Mouse (Mus musculus): ENCODE data around the gene Prx. TPM values are rescaled to one million over a fixed set of nuclear protein-coding genes. Genes with fewer than 3 reads are reported as not detected.

The Prx gene
- polyA plus RNA-seq, 1 experiment, result not detected

- H3K27ac ChIP-seq (ENCODE audit: insufficient read depth, low read depth, low read length), result no peak overlapping the region
- 81% methylated on average over 1 of the region's 1 CpGs for WGBS
- no peak for TF ChIP-seq CTCF (IDR thresholded peaks at IDR 0.05; ENCODE audit: insufficient read depth, low read depth, low read length)
- TF ChIP-seq POLR2A (IDR thresholded peaks at IDR 0.05; ENCODE audit: insufficient read depth, low read depth, low read length), result no peak
- no peak overlapping the region for H3K4me3 ChIP-seq (ENCODE audit: insufficient read depth, low read depth, low read length)
- peaks cover 11% of the 10 kb centered on the region for H3K4me1 ChIP-seq (ENCODE audit: control insufficient read depth, insufficient read depth, low read length)
These were observed 19.4 kb upstream of the Prx start for GRCm38 (mm10) chr7:27479750-27480149.

GRCm38 (mm10) chr7:27480506-27480905 is 18.6 kb upstream of the Prx start:
- H3K27ac ChIP-seq (ENCODE audit: insufficient read depth, low read depth, low read length), result peak overlapping the region; percentile 51
- no peak overlapping the region for H3K4me3 ChIP-seq (ENCODE audit: insufficient read depth, low read depth, low read length)
- TF ChIP-seq POLR2A (IDR thresholded peaks at IDR 0.05; ENCODE audit: insufficient read depth, low read depth, low read length) (no peak), CTCF (IDR thresholded peaks at IDR 0.05; ENCODE audit: insufficient read depth, low read depth, low read length) (no peak)
- 80% methylated on average over 3 of the region's 3 CpGs for WGBS
- peaks cover 11% of the 10 kb centered on the region for H3K4me1 ChIP-seq (ENCODE audit: control insufficient read depth, insufficient read depth, low read length)

- peak overlapping the region; percentile 51 for H3K27ac ChIP-seq (ENCODE audit: insufficient read depth, low read depth, low read length)
- 9% methylated on average over 11 of the region's 11 CpGs for WGBS
- peak overlapping the region; percentile 41 for H3K4me3 ChIP-seq (ENCODE audit: insufficient read depth, low read depth, low read length)
- H3K4me1 ChIP-seq (ENCODE audit: control insufficient read depth, insufficient read depth, low read length), result peaks cover 11% of the 10 kb centered on the region
- no peak for TF ChIP-seq POLR2A (IDR thresholded peaks at IDR 0.05; ENCODE audit: insufficient read depth, low read depth, low read length)
- TF ChIP-seq CTCF (IDR thresholded peaks at IDR 0.05; ENCODE audit: insufficient read depth, low read depth, low read length), result no peak
These were observed 18.0 kb upstream of the Prx start for GRCm38 (mm10) chr7:27480927-27481626.

- under 1% methylated on average over 11 of the region's 12 CpGs for WGBS
- Histone ChIP-seq H3K4me1 (ENCODE audit: control insufficient read depth, insufficient read depth, low read length) (peaks cover 11% of the 10 kb centered on the region), H3K27ac (ENCODE audit: insufficient read depth, low read depth, low read length) (no peak overlapping the region), H3K4me3 (ENCODE audit: insufficient read depth, low read depth, low read length) (peak overlapping the region; percentile 41)
- no peak for TF ChIP-seq POLR2A (IDR thresholded peaks at IDR 0.05; ENCODE audit: insufficient read depth, low read depth, low read length)
- no peak for TF ChIP-seq CTCF (IDR thresholded peaks at IDR 0.05; ENCODE audit: insufficient read depth, low read depth, low read length)
These were observed 17.5 kb upstream of the Prx start for GRCm38 (mm10) chr7:27481627-27481969.

GRCm38 (mm10) chr7:27483860-27484259 is 15.3 kb upstream of the Prx start:
- H3K27ac ChIP-seq (ENCODE audit: insufficient read depth, low read depth, low read length), result no peak overlapping the region
- peaks cover 15% of the 10 kb centered on the region for H3K4me1 ChIP-seq (ENCODE audit: control insufficient read depth, insufficient read depth, low read length)
- 84% methylated on average over 4 of the region's 4 CpGs for WGBS
- TF ChIP-seq CTCF (IDR thresholded peaks at IDR 0.05; ENCODE audit: insufficient read depth, low read depth, low read length), result no peak
- no peak for TF ChIP-seq POLR2A (IDR thresholded peaks at IDR 0.05; ENCODE audit: insufficient read depth, low read depth, low read length)
- H3K4me3 ChIP-seq (ENCODE audit: insufficient read depth, low read depth, low read length), result no peak overlapping the region

- Histone ChIP-seq H3K4me3 (ENCODE audit: insufficient read depth, low read depth, low read length) (peak overlapping the region; percentile 88), H3K4me1 (ENCODE audit: control insufficient read depth, insufficient read depth, low read length) (peaks cover 23% of the 10 kb centered on the region; the same call in 1 of the 2 replicates), H3K27ac (ENCODE audit: insufficient read depth, low read depth, low read length) (peak overlapping the region; percentile 41; the same call in 1 of the 2 replicates)
- 6% methylated on average over 13 of the region's 13 CpGs for WGBS
- no peak for TF ChIP-seq POLR2A (IDR thresholded peaks at IDR 0.05; ENCODE audit: insufficient read depth, low read depth, low read length)
- TF ChIP-seq CTCF (IDR thresholded peaks at IDR 0.05; ENCODE audit: insufficient read depth, low read depth, low read length), result no peak
These were observed 12.9 kb upstream of the Prx start for GRCm38 (mm10) chr7:27486102-27486769.

GRCm38 (mm10) chr7:27486770-27487697 is 12.1 kb upstream of the Prx start, which contains the start of gene Sertad1:
Gene Sertad1 (plus strand): TSS chr7:27486910.
- under 1% methylated on average over 71 of the region's 80 CpGs for WGBS

GRCm38 (mm10) chr7:27487740-27488268 is 11.3 kb upstream of the Prx start:
- Histone ChIP-seq H3K4me3 (ENCODE audit: insufficient read depth, low read depth, low read length) (peak overlapping the region; percentile 88), H3K27ac (ENCODE audit: insufficient read depth, low read depth, low read length) (peak overlapping the region; percentile 67), H3K4me1 (ENCODE audit: control insufficient read depth, insufficient read depth, low read length) (peaks cover 18% of the 10 kb centered on the region; the same call in 1 of the 2 replicates)
- TF ChIP-seq POLR2A (IDR thresholded peaks at IDR 0.05; ENCODE audit: insufficient read depth, low read depth, low read length), result no peak
- TF ChIP-seq CTCF (IDR thresholded peaks at IDR 0.05; ENCODE audit: insufficient read depth, low read depth, low read length), result no peak
- 2% methylated on average over 13 of the region's 13 CpGs for WGBS

More at GRCm38 (mm10) chr7:27486770-27487697, 12.1 kb upstream of the Prx start, which contains the start of gene Sertad1:
- H3K4me1 ChIP-seq (ENCODE audit: control insufficient read depth, insufficient read depth, low read length), result peaks cover 18% of the 10 kb centered on the region; the same call in 1 of the 2 replicates
- peak within 1 kb of the TSS; percentile 88 for H3K4me3 ChIP-seq (ENCODE audit: insufficient read depth, low read depth, low read length)
- TF ChIP-seq POLR2A (IDR thresholded peaks at IDR 0.05; ENCODE audit: insufficient read depth, low read depth, low read length) (peak; percentile 90), CTCF (IDR thresholded peaks at IDR 0.05; ENCODE audit: insufficient read depth, low read depth, low read length) (peak; percentile 99)
- peak within 1 kb of the TSS; percentile 93 for H3K27ac ChIP-seq (ENCODE audit: insufficient read depth, low read depth, low read length)
